Mouse (Mus musculus) intestine, embryonic 14.5 days (tissue): ENCODE data around the gene Wdr35. TPM values are rescaled to one million over a fixed set of nuclear protein-coding genes. Genes with fewer than 3 reads are reported as not detected.
"Not testable (repeated sequence)": the region's sequence is repeated elsewhere in the genome, so short reads cannot be mapped to it uniquely, and the experiment has no call there.

Experiments used
- ATAC-seq: fragments of 200-750 bp; cut with Nextera tagmentation; replicated peaks from 2 replicates; pipeline ENCODE4 v1.8.0; 2017; ENCODE audit warnings: low read depth, moderate number of reproducible peaks, moderate TSS enrichment, moderate library complexity; ENCODE audit not compliant: low FRiP score, low TSS enrichment
- DNase-seq: peaks from one replicate; pipeline ENCODE4 v3.0.0-alpha.2; 2018; ENCODE audit warnings: low spot score
- H3K27ac ChIP-seq: fragments of 300-500 bp; sonication (generic); 2 replicates; pipeline ENCODE4 v1.5.1; 2014; ENCODE audit warnings: low read depth, mild to moderate bottlenecking, control low read depth
- H3K27me3 ChIP-seq: fragments of 300-500 bp; sonication (generic); replicated peaks from 2 replicates; pipeline ENCODE4 v1.6.1; 2014; ENCODE audit warnings: low read length, control low read depth; ENCODE audit not compliant: control insufficient read depth, insufficient read depth
- H3K36me3 ChIP-seq: fragments of 300-500 bp; sonication (generic); 2 replicates; pipeline ENCODE4 v1.6.1; 2014; ENCODE audit warnings: low read length, control low read depth; ENCODE audit not compliant: control insufficient read depth, insufficient read depth
- H3K4me1 ChIP-seq: fragments of 300-500 bp; sonication (generic); replicated peaks from 2 replicates; pipeline ENCODE4 v1.6.1; 2014; ENCODE audit warnings: low read length, control low read depth, mixed read lengths; ENCODE audit not compliant: control insufficient read depth, insufficient read depth
- H3K4me2 ChIP-seq: fragments of 300-500 bp; sonication (generic); 2 replicates; pipeline ENCODE4 v1.6.1; 2014; ENCODE audit warnings: low read length
- H3K4me3 ChIP-seq: fragments of 300-500 bp; sonication (generic); 2 replicates; pipeline ENCODE4 v1.5.1; 2014; ENCODE audit warnings: low read depth, low read length, control low read depth, mixed read lengths
- H3K9ac ChIP-seq: fragments of 300-500 bp; sonication (generic); 2 replicates; pipeline ENCODE4 v1.6.1; 2014; ENCODE audit warnings: mild to moderate bottlenecking, low read length
- H3K9me3 ChIP-seq: fragments of 300-500 bp; sonication (generic); 2 replicates; pipeline ENCODE4 v1.6.1; 2016; ENCODE audit warnings: low read length, control low read depth; ENCODE audit not compliant: control insufficient read depth
- WGBS: fragments of 180-500 bp; shearing (Covaris S2); extraction: QIAGEN DNeasy Blood & Tissue Kit; methylation state at CpG from one replicate; pipeline ENCODE4 v1.1.7; 2014; 5-methylcytosine and 5-hydroxymethylcytosine counted together
- polyA plus RNA-seq: library from polyadenylated mRNA; unstranded; fragments of >200 nt; fragmentation: Nextera tagmentation; extraction: Ambion mirVana; gene quantifications from 2 replicates; pipeline ENCODE4 v1.2.1, GENCODE M21; 2014

The Wdr35 gene
- polyA plus RNA-seq, result 13.2 and 16.6 TPM in 2 replicates

- 0 out of 2 replicates have a peak, but pooled peaks cover 15% of the 10 kb centered on the region for H3K4me1 ChIP-seq
- ATAC-seq (peak; percentile 88), DNase-seq (peak; percentile 92)
- H3K9me3 ChIP-seq, result no peaks in the 10 kb centered on the region
- H3K4me2 ChIP-seq, result peak within 1 kb of the TSS; percentile 96
- under 1% methylated on average over 45 of the region's 45 CpGs for WGBS
- peak within 1 kb of the TSS; percentile 77 for H3K4me3 ChIP-seq
- no peaks in the 10 kb centered on the region for H3K27me3 ChIP-seq
- H3K27ac ChIP-seq, result no peak within 1 kb of the TSS
- peak within 1 kb of the TSS; percentile 55 for H3K9ac ChIP-seq
- H3K36me3 ChIP-seq, result peaks cover 5% of the 10 kb centered on the region
These were observed at the start of gene Wdr35 for GRCm38 (mm10) chr12:8973820-8974465. Wdr35 (plus strand) TSS chr12:8973892.

GRCm38 (mm10) chr12:8927652-8928051, 46.0 kb upstream of the Wdr35 start:
- peaks cover 18% of the 10 kb centered on the region for H3K4me1 ChIP-seq
- DNase-seq, result no peak
- ATAC-seq, result no peak

DNA sequence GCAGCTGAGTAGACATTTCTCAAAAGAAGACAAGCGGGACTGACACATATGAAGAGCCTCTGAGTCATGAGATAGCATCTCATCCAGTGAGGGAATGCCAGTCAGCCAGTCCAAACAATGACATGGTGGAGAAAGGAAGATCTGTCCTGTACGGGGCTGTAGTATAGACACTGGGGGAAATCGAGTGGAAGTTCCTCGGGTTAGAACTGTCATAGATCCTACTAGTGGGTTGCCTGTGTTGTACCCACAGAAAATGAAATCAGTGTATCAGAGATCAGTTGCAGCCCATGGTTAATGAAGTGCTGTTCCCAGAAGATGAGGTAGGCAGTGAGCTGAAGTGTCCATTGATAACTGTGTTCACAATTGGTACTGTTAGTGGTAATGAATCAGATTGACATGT, 44.9 kb upstream of the Wdr35 start:
- no peak for ATAC-seq
- 83% methylated on average over 4 of the region's 4 CpGs for WGBS
- DNase-seq, result no peak

More at GRCm38 (mm10) chr12:8927652-8928051, 46.0 kb upstream of the Wdr35 start:
- H3K9ac ChIP-seq, result no peak overlapping the region
- peaks cover 35% of the 10 kb centered on the region for H3K36me3 ChIP-seq
- H3K4me3 ChIP-seq, result no peak overlapping the region
- H3K27me3 ChIP-seq, result no peaks in the 10 kb centered on the region
- WGBS, result 93% methylated on average over 3 of the region's 3 CpGs
- no peak overlapping the region for H3K4me2 ChIP-seq
- no peaks in the 10 kb centered on the region for H3K9me3 ChIP-seq
- no peak overlapping the region for H3K27ac ChIP-seq

DNA sequence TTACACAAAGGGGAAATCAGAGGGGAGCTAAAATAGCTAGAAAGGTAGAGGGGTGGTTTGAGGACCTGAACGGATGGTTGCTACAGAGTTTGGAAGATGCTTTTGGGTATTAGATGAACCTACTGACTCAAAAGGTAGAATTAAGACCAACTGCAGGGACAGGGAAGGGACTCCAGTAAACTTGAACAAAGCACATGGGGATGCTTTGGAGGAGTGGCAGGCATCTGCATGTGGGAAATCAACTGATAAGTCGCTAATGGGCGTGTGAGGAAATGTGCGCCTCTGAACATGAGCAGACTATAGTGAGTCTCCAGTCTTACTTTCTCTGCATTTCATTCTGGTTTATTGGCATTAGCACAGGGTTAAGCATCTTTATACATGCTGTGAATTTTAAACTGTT, 42.6 kb upstream of the Wdr35 start:
- ATAC-seq, result no peak
- no peak overlapping the region for H3K9ac ChIP-seq
- no peaks in the 10 kb centered on the region for H3K9me3 ChIP-seq
- H3K27ac ChIP-seq, result no peak overlapping the region
- DNase-seq, result no peak
- no peaks in the 10 kb centered on the region for H3K27me3 ChIP-seq
- no peak overlapping the region for H3K4me3 ChIP-seq
- H3K36me3 ChIP-seq, result peaks cover 53% of the 10 kb centered on the region
- H3K4me2 ChIP-seq, result no peak overlapping the region
- H3K4me1 ChIP-seq, result peaks cover 4% of the 10 kb centered on the region; the same call in 1 of the 2 replicates
- 87% methylated on average over 4 of the region's 4 CpGs for WGBS

More for the DNA sequence above, 44.9 kb upstream of the Wdr35 start:
- peaks cover 46% of the 10 kb centered on the region for H3K36me3 ChIP-seq
- peaks cover 11% of the 10 kb centered on the region for H3K4me1 ChIP-seq
- no peak overlapping the region for H3K4me2 ChIP-seq
- H3K27me3 ChIP-seq, result no peaks in the 10 kb centered on the region
- no peak overlapping the region for H3K27ac ChIP-seq
- no peaks in the 10 kb centered on the region for H3K9me3 ChIP-seq
- no peak overlapping the region for H3K4me3 ChIP-seq
- no peak overlapping the region for H3K9ac ChIP-seq

DNA sequence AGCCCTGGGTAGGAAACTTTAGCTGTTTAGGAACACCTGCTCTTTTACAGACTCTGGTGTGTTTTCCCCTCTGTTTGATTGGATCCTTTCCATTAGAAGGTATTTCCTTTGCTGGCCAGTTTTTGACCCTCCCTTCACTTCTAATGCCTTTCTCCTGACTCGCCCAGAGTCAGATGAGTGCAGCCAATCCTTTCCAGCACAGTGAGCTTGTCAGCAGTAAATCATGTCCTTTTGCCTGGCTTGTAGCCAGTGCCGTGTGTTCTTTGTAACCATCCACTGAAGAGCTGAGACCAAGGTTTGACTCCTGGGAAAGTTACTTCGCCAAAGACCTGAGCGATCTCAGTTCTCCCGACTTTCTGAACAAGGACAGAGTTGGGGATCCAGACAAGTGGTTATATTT, 38.3 kb upstream of the Wdr35 start:
- no peak overlapping the region for H3K4me2 ChIP-seq
- H3K9ac ChIP-seq, result no peak overlapping the region
- H3K27me3 ChIP-seq, result no peaks in the 10 kb centered on the region
- no peak overlapping the region for H3K4me3 ChIP-seq
- WGBS, result 56% methylated on average over 5 of the region's 5 CpGs
- peaks cover 4% of the 10 kb centered on the region; the same call in 1 of the 2 replicates for H3K4me1 ChIP-seq
- H3K9me3 ChIP-seq, result no peaks in the 10 kb centered on the region
- no peak for DNase-seq
- ATAC-seq, result 0 out of 2 replicates have a peak, but pooled peaks have one; percentile 38
- H3K36me3 ChIP-seq, result peaks cover 77% of the 10 kb centered on the region
- no peak overlapping the region; the same call in 1 of the 2 replicates for H3K27ac ChIP-seq

- H3K4me3 ChIP-seq, H3K4me2 ChIP-seq, H3K27me3 ChIP-seq, H3K4me1 ChIP-seq, H3K27ac ChIP-seq, DNase-seq, H3K9me3 ChIP-seq, ATAC-seq, H3K9ac ChIP-seq: not testable (repeated sequence)
- 57% methylated on average over 4 of the region's 4 CpGs for WGBS
- H3K36me3 ChIP-seq, result peaks cover 77% of the 10 kb centered on the region
These were observed 37.5 kb upstream of the Wdr35 start for GRCm38 (mm10) chr12:8936210-8936609.

DNA sequence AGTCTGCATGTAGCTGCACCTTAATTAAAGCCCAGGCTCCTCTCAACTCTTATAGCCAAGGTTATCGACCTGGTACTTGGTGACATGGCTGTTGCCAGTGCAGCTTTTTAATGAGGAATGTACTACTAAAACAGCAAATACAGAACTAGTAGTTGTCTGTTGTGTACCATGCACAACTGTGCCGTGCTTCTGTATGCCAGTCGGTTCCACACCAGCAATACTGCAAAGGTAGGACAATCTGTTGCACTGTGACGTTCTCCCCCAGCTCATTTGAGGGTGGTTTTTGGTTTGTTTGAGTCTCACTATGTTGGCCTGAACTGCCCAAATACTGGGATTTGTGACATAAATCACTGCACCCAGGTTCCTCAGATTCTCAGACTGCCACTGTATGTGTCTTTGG, 34.2 kb upstream of the Wdr35 start:
- Histone ChIP-seq H3K4me3 (no peak overlapping the region), H3K27me3 (no peaks in the 10 kb centered on the region), H3K9ac (no peak overlapping the region), H3K36me3 (peaks cover 51% of the 10 kb centered on the region), H3K4me1 (peaks cover 4% of the 10 kb centered on the region; the same call in 1 of the 2 replicates), H3K27ac (no peak overlapping the region), H3K9me3 (no peaks in the 10 kb centered on the region), H3K4me2 (no peak overlapping the region)
- ATAC-seq (no peak), DNase-seq (no peak)
- WGBS, result 88% methylated on average over 4 of the region's 4 CpGs

- H3K27ac ChIP-seq, result no peak overlapping the region
- WGBS, result 69% methylated on average over 12 of the region's 12 CpGs
- peak; percentile 38 for ATAC-seq
- H3K9ac ChIP-seq, result no peak overlapping the region
- H3K36me3 ChIP-seq, result peaks cover 43% of the 10 kb centered on the region
- no peaks in the 10 kb centered on the region for H3K9me3 ChIP-seq
- H3K4me3 ChIP-seq, result no peak overlapping the region
- H3K27me3 ChIP-seq, result no peaks in the 10 kb centered on the region
- peaks cover under 1% of the 10 kb centered on the region; the same call in 1 of the 2 replicates for H3K4me1 ChIP-seq
- no peak overlapping the region for H3K4me2 ChIP-seq
- no peak for DNase-seq
These were observed 33.4 kb upstream of the Wdr35 start for GRCm38 (mm10) chr12:8940011-8941005.
